In genomic region chr3:101922366-101922765, GRCm38 (mm10) we compare ENCODE assay signal across 13 mouse cellular contexts. TPM values are rescaled to one million over a fixed set of nuclear protein-coding genes. Genes with fewer than 3 reads are reported as not detected.
DNase-seq lines count a peak whose midpoint lies in the region; ATAC-seq and TF ChIP-seq lines count a peak whose summit lies in the region.
"Had no signal": no experiment of that assay in that cellular context is flagged by ENCODE, and none has a peak within 500 bp of the region (broad histone marks: within the 10 kb centered on the region; RNA-seq: fewer than 3 reads in every experiment).

No protein-coding gene starts in this region.

- no peak for ATAC-seq in heart, embryonic 13.5 days (ENCODE audit: extremely low read depth, insufficient number of reproducible peaks, low FRiP score, low TSS enrichment)
- ATAC-seq in midbrain, embryonic 13.5 days: no peak
- no peak for ATAC-seq in hindbrain, embryonic 15.5 days (ENCODE audit: low FRiP score, low read depth)
- no peak for ATAC-seq in midbrain, postnatal 0 days (ENCODE audit: low FRiP score)
- ATAC-seq in megakaryocyte progenitor cell, adult 5-6 weeks (replicated peaks; ENCODE audit: poor library complexity): no peak

- peak overlapping the region; percentile 79 for H3K4me2 ChIP-seq in heart, embryonic 13.5 days
- peak overlapping the region; percentile 75 for H3K4me2 ChIP-seq in midbrain, embryonic 13.5 days (replicated peaks)
- peak overlapping the region; percentile 75 for H3K4me2 ChIP-seq in hindbrain, embryonic 15.5 days
- peak overlapping the region; percentile 79; the same call in 1 of the 2 replicates for H3K4me2 ChIP-seq in midbrain, postnatal 0 days (ENCODE audit: low read depth, low read length, poor library complexity, severe bottlenecking)

- no peaks in the 10 kb centered on the region for H3K9me3 ChIP-seq in heart, embryonic 13.5 days
- no peaks in the 10 kb centered on the region for H3K9me3 ChIP-seq in midbrain, embryonic 13.5 days
- H3K9me3 ChIP-seq in midbrain, embryonic 10.5 days (replicated peaks): no peaks in the 10 kb centered on the region
- H3K9me3 ChIP-seq in hindbrain, embryonic 15.5 days: no peaks in the 10 kb centered on the region
- no peaks in the 10 kb centered on the region for H3K9me3 ChIP-seq in midbrain, postnatal 0 days (ENCODE audit: low read length)
- H3K9me3 ChIP-seq: limb, embryonic 10.5 days had no signal

- no peak for DNase-seq in heart, postnatal 36 days
- DNase-seq in midbrain, embryonic 10.5 days (ENCODE audit: low spot score): no peak
- DNase-seq in midbrain, postnatal 0 days (ENCODE audit: low spot score): no peak
- no peak for DNase-seq in gastrocnemius, postnatal 4 days (ENCODE audit: low spot score in 2 of 2)
- DNase-seq: gastrocnemius, postnatal 36 days; heart, postnatal 4 days; kidney, adult 2 months; thymus, postnatal 14 days had no signal

- H3K4me3 ChIP-seq in heart, embryonic 13.5 days: peak overlapping the region; percentile 83; the same call in 1 of the 2 replicates
- no peak overlapping the region; the same call in 1 of the 2 replicates for H3K4me3 ChIP-seq in midbrain, embryonic 13.5 days (replicated peaks)
- H3K4me3 ChIP-seq in midbrain, embryonic 10.5 days: no peak overlapping the region
- H3K4me3 ChIP-seq in hindbrain, embryonic 15.5 days: no peak overlapping the region
- H3K4me3 ChIP-seq in midbrain, postnatal 0 days (ENCODE audit: low read depth, low read length): no peak overlapping the region
- H3K4me3 ChIP-seq: limb, embryonic 10.5 days had no signal

- H3K27ac ChIP-seq in heart, embryonic 13.5 days (replicated peaks): no peak overlapping the region
- H3K27ac ChIP-seq in midbrain, embryonic 13.5 days: no peak overlapping the region
- H3K27ac ChIP-seq in midbrain, embryonic 10.5 days (replicated peaks): no peak overlapping the region
- no peak overlapping the region for H3K27ac ChIP-seq in hindbrain, embryonic 15.5 days (replicated peaks)
- no peak overlapping the region for H3K27ac ChIP-seq in midbrain, postnatal 0 days (ENCODE audit: low read depth, low read length)
- H3K27ac ChIP-seq: limb, embryonic 10.5 days had no signal

- H3K36me3 ChIP-seq in heart, embryonic 13.5 days: peaks cover 13% of the 10 kb centered on the region
- H3K36me3 ChIP-seq in midbrain, embryonic 13.5 days: 0 out of 2 replicates have a peak, but pooled peaks cover 5% of the 10 kb centered on the region
- H3K36me3 ChIP-seq in midbrain, embryonic 10.5 days: no peaks in the 10 kb centered on the region
- H3K36me3 ChIP-seq in hindbrain, embryonic 15.5 days: no peaks in the 10 kb centered on the region; the same call in 1 of the 2 replicates
- no peaks in the 10 kb centered on the region for H3K36me3 ChIP-seq in midbrain, postnatal 0 days (ENCODE audit: insufficient read depth, low read length)
- H3K36me3 ChIP-seq: limb, embryonic 10.5 days had no signal

- H3K9ac ChIP-seq in heart, embryonic 13.5 days: no peak overlapping the region
- no peak overlapping the region for H3K9ac ChIP-seq in midbrain, embryonic 13.5 days (replicated peaks)
- H3K9ac ChIP-seq in hindbrain, embryonic 15.5 days: no peak overlapping the region
- no peak overlapping the region for H3K9ac ChIP-seq in midbrain, postnatal 0 days (replicated peaks; ENCODE audit: low read length, poor library complexity, severe bottlenecking)

- 76% methylated on average over 7 of the region's 7 CpGs for WGBS in heart, embryonic 13.5 days
- WGBS in midbrain, embryonic 13.5 days: 90% methylated on average over 7 of the region's 7 CpGs
- 87% methylated on average over 7 of the region's 7 CpGs for WGBS in midbrain, embryonic 10.5 days
- 79% methylated on average over 7 of the region's 7 CpGs for WGBS in hindbrain, embryonic 15.5 days
- WGBS in midbrain, postnatal 0 days: 82% methylated on average over 7 of the region's 7 CpGs

- no peak for TF ChIP-seq CTCF in midbrain, postnatal 0 days (IDR thresholded peaks at IDR 0.05)

- H3K4me1 ChIP-seq in heart, embryonic 13.5 days: peaks cover 38% of the 10 kb centered on the region
- H3K4me1 ChIP-seq in midbrain, embryonic 13.5 days (replicated peaks): peaks cover 36% of the 10 kb centered on the region
- H3K4me1 ChIP-seq in midbrain, embryonic 10.5 days: peaks cover 28% of the 10 kb centered on the region
- peaks cover 31% of the 10 kb centered on the region for H3K4me1 ChIP-seq in hindbrain, embryonic 15.5 days (replicated peaks)
- peaks cover 20% of the 10 kb centered on the region for H3K4me1 ChIP-seq in midbrain, postnatal 0 days (ENCODE audit: insufficient read depth, low read length)

- intact Hi-C loops in heart, postnatal 36 days (cut with DNase I): no loop called here

- no peaks in the 10 kb centered on the region for H3K27me3 ChIP-seq in heart, embryonic 13.5 days (replicated peaks)
- H3K27me3 ChIP-seq in midbrain, embryonic 13.5 days: no peaks in the 10 kb centered on the region
- H3K27me3 ChIP-seq in midbrain, embryonic 10.5 days (ENCODE audit: low read depth, poor library complexity, severe bottlenecking): peaks cover 29% of the 10 kb centered on the region
- H3K27me3 ChIP-seq in hindbrain, embryonic 15.5 days: no peaks in the 10 kb centered on the region
- no peaks in the 10 kb centered on the region for H3K27me3 ChIP-seq in midbrain, postnatal 0 days (ENCODE audit: insufficient read depth, low read length)

RNA-seq across cellular contexts. Expression of gene Slc22a15, which starts 1.9 kb away (rescaled TPM):
- polyA plus RNA-seq in heart, embryonic 13.5 days (2015; fragmentation: Nextera tagmentation; extraction: Ambion mirVana): 5.2 and 5.5 TPM in 2 replicates
- total RNA-seq in heart, postnatal 36 days (2021): 1 to 10 TPM; 2.5 to 2.8 TPM
- polyA plus RNA-seq in midbrain, embryonic 13.5 days (2015; fragmentation: Nextera tagmentation; extraction: Ambion mirVana): 8.2 and 8.8 TPM in 2 replicates
- 3.7 and 5.0 TPM in 2 replicates for polyA plus RNA-seq in midbrain, embryonic 10.5 days (2016; fragmentation: Nextera tagmentation; extraction: Ambion mirVana)
- 5.6 and 5.8 TPM in 2 replicates for polyA plus RNA-seq in hindbrain, embryonic 15.5 days (2015; fragmentation: Nextera tagmentation; extraction: Ambion mirVana)
- 13.2 and 13.5 TPM in 2 replicates for total RNA-seq in midbrain, postnatal 0 days (2014; rRNA removed)
- 5.6 and 6.2 TPM in 2 replicates for polyA plus RNA-seq in midbrain, postnatal 0 days (2015; fragmentation: Nextera tagmentation; extraction: Ambion mirVana)
- 9.5 and 12.9 TPM in 2 replicates for total RNA-seq in megakaryocyte progenitor cell, adult 5-6 weeks (2015)
- 5.4 and 7.4 TPM in 2 replicates for total RNA-seq in megakaryocyte progenitor cell, adult 5-6 weeks (2017)
- total RNA-seq in gastrocnemius, postnatal 4 days (2021): 1 to 10 TPM; 4.8 to 5.5 TPM
